Mouse (Mus musculus) embryonic fibroblast, embryonic 13.5 days (primary cell): ENCODE data around the gene Gltp. TPM values are rescaled to one million over a fixed set of nuclear protein-coding genes. Genes with fewer than 3 reads are reported as not detected.

Experiments
- H3K27ac ChIP-seq: 2 replicates; pipeline ENCODE4 v1.5.1; 2012; ENCODE audit warnings: low read length, control low read depth, inconsistent platforms; ENCODE audit not compliant: insufficient read depth
- H3K4me1 ChIP-seq: 2 replicates; pipeline ENCODE4 v1.6.1; 2011; ENCODE audit warnings: low read length; ENCODE audit not compliant: control insufficient read depth, insufficient read depth
- H3K4me3 ChIP-seq: 2 replicates; pipeline ENCODE4 v1.5.1; 2011; ENCODE audit warnings: mild to moderate bottlenecking, control low read depth, low read length; ENCODE audit not compliant: insufficient read depth
- CTCF ChIP-seq: IDR thresholded peaks from 2 replicates; pipeline ENCODE4 v1.5.1; 2011; ENCODE audit warnings: mild to moderate bottlenecking, control low read depth, low read length, moderate library complexity, borderline replicate concordance; ENCODE audit not compliant: insufficient read depth
- POLR2A ChIP-seq: IDR thresholded peaks from 2 replicates; pipeline ENCODE4 v1.6.1; 2011; ENCODE audit warnings: low read depth, mild to moderate bottlenecking, control low read depth, low read length, moderate library complexity
- polyA plus RNA-seq: library from polyadenylated mRNA; stranded (reverse); fragments of >200 nt; gene quantifications from 2 replicates; pipeline ENCODE4 v1.2.4, GENCODE M21; 2011; ENCODE audit warnings: low read depth; ENCODE audit not compliant: missing spikeins, insufficient read length

Gene Gltp
- polyA plus RNA-seq, 1 experiment = 46.6 TPM

- Histone ChIP-seq H3K4me3 (no peak overlapping the region), H3K4me1 (peaks cover 8% of the 10 kb centered on the region), H3K27ac (no peak overlapping the region)
- TF ChIP-seq CTCF = no peak
- TF ChIP-seq POLR2A = no peak
These were observed 43.4 kb downstream of the Gltp start for GRCm38 (mm10) chr5:114647211-114647974.

GRCm38 (mm10) chr5:114645916-114646315, 44.9 kb downstream of the Gltp start:
- H3K4me3 ChIP-seq = no peak overlapping the region
- TF ChIP-seq POLR2A = no peak
- TF ChIP-seq CTCF = no peak
- H3K27ac ChIP-seq = no peak overlapping the region
- H3K4me1 ChIP-seq = peaks cover 8% of the 10 kb centered on the region

DNA sequence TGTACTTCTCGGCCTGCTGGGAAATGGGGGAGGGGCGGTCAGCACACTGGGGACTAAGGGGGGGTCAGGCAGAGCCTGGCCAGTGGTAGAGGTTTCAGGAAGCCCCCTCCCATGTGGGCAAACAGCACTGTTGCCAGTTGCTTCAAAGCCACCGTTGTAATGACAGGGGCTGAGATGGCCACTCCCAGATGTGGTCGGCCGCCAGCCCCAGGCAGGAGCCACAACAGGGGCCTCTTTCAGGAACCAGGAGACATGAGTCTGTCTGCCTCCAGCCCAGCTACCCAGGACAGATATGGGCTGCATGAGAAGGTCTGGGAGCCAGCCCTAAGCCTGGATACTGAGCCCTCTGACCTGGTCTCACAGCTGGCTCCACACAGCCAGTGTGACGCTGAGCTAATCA, 45.9 kb downstream of the Gltp start:
- no peak overlapping the region for H3K4me3 ChIP-seq
- peaks cover 8% of the 10 kb centered on the region for H3K4me1 ChIP-seq
- H3K27ac ChIP-seq = no peak overlapping the region
- no peak for TF ChIP-seq POLR2A
- TF ChIP-seq CTCF = no peak

DNA sequence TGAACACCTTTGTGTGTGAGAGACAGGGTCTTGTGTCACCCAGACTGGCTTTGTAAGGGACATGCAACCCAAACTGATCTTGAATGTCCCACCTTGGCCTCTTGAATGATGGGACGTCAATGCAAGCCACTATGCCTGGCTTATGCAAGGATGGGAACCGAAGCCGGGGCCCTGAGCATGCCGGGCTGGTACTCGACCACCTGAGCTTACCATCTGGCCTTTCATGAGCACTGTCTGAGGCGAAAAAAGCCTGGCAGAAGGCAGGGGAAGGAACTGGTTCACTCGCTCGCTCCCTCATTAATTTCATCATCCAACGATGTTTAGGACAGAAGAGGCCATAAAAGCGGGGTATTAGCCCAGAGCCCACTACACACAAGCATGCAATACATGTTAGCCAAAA, 50.0 kb downstream of the Gltp start:
- Histone ChIP-seq H3K4me3 (no peak overlapping the region), H3K4me1 (no peaks in the 10 kb centered on the region), H3K27ac (no peak overlapping the region)
- TF ChIP-seq CTCF = no peak
- no peak for TF ChIP-seq POLR2A

DNA sequence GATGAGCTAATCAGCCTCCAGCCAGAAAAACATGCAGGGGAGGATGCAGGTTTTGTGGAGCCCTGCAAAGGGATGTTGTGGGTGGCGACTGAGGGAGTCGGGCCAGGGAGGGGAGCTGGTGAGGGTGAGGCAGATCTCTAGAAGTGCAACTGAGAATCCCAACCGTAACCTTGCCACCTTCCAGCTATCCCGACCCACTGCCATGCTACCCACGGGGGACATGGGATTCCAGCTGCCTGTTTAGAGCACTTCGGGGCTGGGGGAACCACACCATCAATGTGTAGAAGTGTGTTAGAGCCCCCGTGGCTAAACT, 51.2 kb downstream of the Gltp start:
- no peak overlapping the region for H3K27ac ChIP-seq
- H3K4me1 ChIP-seq = no peaks in the 10 kb centered on the region
- TF ChIP-seq CTCF = no peak
- no peak for TF ChIP-seq POLR2A
- no peak overlapping the region for H3K4me3 ChIP-seq

GRCm38 (mm10) chr5:114638769-114639644, 51.8 kb downstream of the Gltp start:
- Histone ChIP-seq H3K27ac (no peak overlapping the region), H3K4me3 (no peak overlapping the region), H3K4me1 (no peaks in the 10 kb centered on the region)
- TF ChIP-seq POLR2A = no peak
- TF ChIP-seq CTCF = peak; percentile 58; the same call in 1 of the 2 replicates

- Histone ChIP-seq H3K4me3 (no peak overlapping the region), H3K4me1 (no peaks in the 10 kb centered on the region), H3K27ac (no peak overlapping the region)
- no peak for TF ChIP-seq POLR2A
- TF ChIP-seq CTCF = no peak
These were observed 54.7 kb downstream of the Gltp start for GRCm38 (mm10) chr5:114636091-114636490.

- TF ChIP-seq POLR2A = no peak
- 0 out of 2 replicates have a peak, but pooled peaks have one; percentile 2 for TF ChIP-seq CTCF
- H3K27ac ChIP-seq = no peak overlapping the region
- no peak overlapping the region for H3K4me3 ChIP-seq
- H3K4me1 ChIP-seq = no peaks in the 10 kb centered on the region
These were observed 59.4 kb downstream of the Gltp start for GRCm38 (mm10) chr5:114631336-114631735.

- TF ChIP-seq POLR2A (no peak), CTCF (peak; percentile 57; the same call in 1 of the 2 replicates)
- H3K4me1 ChIP-seq = no peaks in the 10 kb centered on the region
These were observed 65.2 kb downstream of the Gltp start for GRCm38 (mm10) chr5:114625590-114625989.

DNA sequence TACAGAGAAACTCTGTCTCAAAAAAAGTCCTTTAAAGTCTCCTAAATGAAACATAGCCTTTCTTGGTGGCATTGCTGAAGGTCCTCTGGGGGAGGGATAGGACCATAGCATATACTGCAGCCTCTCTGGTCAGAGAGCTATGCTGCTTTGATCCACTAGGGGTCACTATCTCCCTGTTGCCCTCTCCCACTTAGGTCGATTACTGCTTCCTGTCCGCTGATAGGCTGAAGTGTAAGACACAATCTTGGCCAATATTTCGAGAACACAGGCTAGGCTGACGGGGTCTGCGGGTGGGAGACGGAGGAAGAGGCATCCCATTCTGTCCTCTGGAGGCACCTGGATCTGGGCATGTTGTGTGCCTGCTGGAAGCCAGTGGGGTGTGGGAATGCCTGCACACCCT, 70.5 kb downstream of the Gltp start:
- no peak overlapping the region for H3K4me3 ChIP-seq
- no peaks in the 10 kb centered on the region for H3K4me1 ChIP-seq
- no peak overlapping the region for H3K27ac ChIP-seq
- TF ChIP-seq POLR2A = no peak
- peak; percentile 35; the same call in 1 of the 2 replicates for TF ChIP-seq CTCF

More at GRCm38 (mm10) chr5:114625590-114625989, 65.2 kb downstream of the Gltp start:
- no peak overlapping the region for H3K4me3 ChIP-seq
- no peak overlapping the region for H3K27ac ChIP-seq

Other genes with a start within 250 kb of the Gltp start
- 18.7 and 24.1 TPM in 2 replicates for gene Mmab, start 246.9 kb downstream of the Gltp start, polyA plus RNA-seq
- 24.4 and 26.3 TPM in 2 replicates for gene Mvk, start 246.7 kb downstream of the Gltp start, polyA plus RNA-seq
- gene Fam222a, start 123.0 kb downstream of the Gltp start, polyA plus RNA-seq = 0.18 TPM in 1 of 2 replicates, not detected in the other
- gene Trpv4, start 32.6 kb downstream of the Gltp start, polyA plus RNA-seq = 1.1 and 2.0 TPM in 2 replicates
- gene Tchp, start 16.8 kb upstream of the Gltp start, polyA plus RNA-seq = 6.8 and 7.8 TPM in 2 replicates
- gene Ankrd13a, start 83.7 kb upstream of the Gltp start, polyA plus RNA-seq = 85.8 and 104 TPM in 2 replicates
- 50.0 and 58.0 TPM in 2 replicates for gene Git2, start 84.5 kb upstream of the Gltp start, polyA plus RNA-seq
- 24.2 and 31.2 TPM in 2 replicates for gene 1500011B03Rik, start 132.5 kb upstream of the Gltp start, polyA plus RNA-seq
- not detected in 2 replicates for gene 4930519G04Rik, start 162.7 kb upstream of the Gltp start, polyA plus RNA-seq
- gene Gm9936, start 167.7 kb upstream of the Gltp start, polyA plus RNA-seq = 0.23 TPM in 1 of 2 replicates, not detected in the other
- 19.7 and 32.2 TPM in 2 replicates for gene Oasl2, start 206.0 kb upstream of the Gltp start, polyA plus RNA-seq
- 0.47 and 0.75 TPM in 2 replicates for gene Oasl1, start 232.3 kb upstream of the Gltp start, polyA plus RNA-seq